Mouse (Mus musculus) gastrocnemius, postnatal 4 days (tissue): Measurements from ENCODE around the gene Dnajc19. TPM values are rescaled to one million over a fixed set of nuclear protein-coding genes. Genes with fewer than 3 reads are reported as not detected.
"Not testable (repeated sequence)": the region's sequence is repeated elsewhere in the genome, so short reads cannot be mapped to it uniquely, and the experiment has no call there.

ENCODE experiments used
- DNase-seq, 2 experiments: peaks; one replicate each; pipeline ENCODE4 v3.0.0; 2021 to 2022; ENCODE audit warnings: low spot score in 2 of 2, mixed read lengths in 2 of 2
- long read RNA-seq, 2 experiments: library from polyadenylated mRNA; stranded (forward); transcript quantifications; one replicate each; pipeline ENCODE4 v2.0.0; 2021
- total RNA-seq, 2 experiments: library from RNA; stranded (reverse); gene quantifications; 2 replicates each; pipeline ENCODE4 v1.2.3; 2021

The Dnajc19 gene
- total RNA-seq = 100 to 1,000 TPM in 1 of 2 experiments, 10 to 100 TPM in 1; 98.2 to 109 TPM
- long read RNA-seq, experiment 1, transcript Dnajc19-201 (6 exons, 2,499 nt) = minor isoform, 5 of 86 reads
- long read RNA-seq, experiment 1, transcript Dnajc19-202 (6 exons, 659 nt) = major isoform, 72 of 86 reads
- long read RNA-seq, experiment 1, partial matches to known transcripts = 0 of 86 reads
- long read RNA-seq, experiment 1, other reads (novel, unspliced or antisense) = 8 of 86 reads
- long read RNA-seq, experiment 2, transcript Dnajc19-202 (6 exons, 659 nt) = major isoform, 69 of 85 reads
- long read RNA-seq, experiment 2, partial matches to known transcripts = 0 of 85 reads
- long read RNA-seq, experiment 2, other reads (novel, unspliced or antisense) = 16 of 85 reads

DNA sequence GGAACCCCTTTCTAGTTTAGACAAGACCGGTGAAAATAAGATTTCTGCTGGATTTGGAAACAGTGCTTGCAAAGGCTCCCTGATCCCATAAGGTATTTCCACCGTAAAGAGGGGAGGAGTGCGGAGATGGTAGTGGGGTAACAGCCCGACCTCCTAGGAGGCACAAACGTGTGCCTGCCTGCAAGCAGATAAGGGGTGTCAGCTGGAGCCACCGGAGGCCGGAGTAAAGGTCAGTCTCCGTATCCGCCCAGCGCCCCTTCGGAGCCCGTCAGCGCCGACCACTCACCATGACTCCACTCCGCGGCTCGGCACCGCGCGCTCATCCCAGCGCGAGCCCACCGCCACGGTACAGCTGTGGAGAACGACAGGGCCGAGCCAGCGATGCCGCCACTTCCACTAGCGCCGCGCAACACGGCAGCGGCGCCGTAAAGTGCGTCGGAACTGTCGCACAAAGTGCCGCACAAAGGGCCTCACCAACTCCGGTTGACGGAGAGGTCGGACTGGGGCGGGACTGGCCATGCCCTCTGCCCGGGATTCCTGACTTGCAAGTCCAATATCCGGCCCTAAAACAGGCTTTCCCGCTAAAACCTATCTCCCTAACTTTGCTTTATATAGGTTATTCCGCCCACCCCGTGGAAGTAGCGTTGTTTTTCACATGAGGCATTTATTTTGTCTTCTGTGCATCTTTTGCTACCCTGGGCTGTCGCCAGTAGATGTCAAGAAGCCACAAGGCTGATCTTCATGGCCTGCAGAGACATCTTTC, at the start of gene Dnajc19:
Gene Dnajc19 (minus strand): TSS at position 422 of the 763 bp plus-strand sequence.
- DNase-seq = peak; percentile 76 to 92

DNA sequence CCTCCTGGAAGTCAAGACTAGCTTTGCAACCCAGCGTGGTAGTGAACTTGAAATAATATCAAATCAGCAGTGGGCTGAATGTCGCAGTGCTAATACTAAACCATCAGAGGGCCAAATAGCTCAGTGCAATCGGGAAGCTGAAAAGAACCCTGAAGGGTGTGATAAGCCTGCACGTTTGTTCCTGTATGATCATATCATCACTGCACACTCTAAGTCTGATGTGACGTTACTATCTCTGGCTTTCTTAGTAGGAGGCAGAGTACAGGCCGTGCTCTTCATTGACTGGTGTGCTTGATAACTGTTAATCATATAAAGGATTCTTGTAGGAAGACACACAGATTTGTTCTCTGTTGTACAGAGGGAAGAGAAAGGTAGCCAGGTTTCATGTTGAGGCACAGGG, 48.8 kb upstream of the Dnajc19 start:
- DNase-seq = no peak

DNA sequence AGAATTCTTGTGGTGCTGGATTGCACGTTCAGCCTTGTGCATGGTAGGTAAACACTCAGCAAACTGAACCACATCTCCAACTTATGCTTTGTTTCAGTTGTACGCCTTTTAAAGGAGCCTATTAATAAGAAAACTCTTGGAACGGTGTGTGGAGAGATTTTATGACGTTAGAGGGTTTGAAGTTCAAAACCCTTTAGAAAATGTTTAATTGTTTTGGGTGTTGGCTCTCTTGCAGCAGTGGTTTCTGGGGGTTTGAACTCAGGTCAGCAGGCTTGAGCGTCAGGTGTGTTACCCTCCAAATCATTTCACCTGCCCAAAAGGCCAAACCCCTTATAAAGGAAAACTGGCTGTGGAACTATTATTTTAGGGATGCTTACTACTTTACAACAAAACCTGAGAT, 40.2 kb upstream of the Dnajc19 start:
- DNase-seq = no peak

DNA sequence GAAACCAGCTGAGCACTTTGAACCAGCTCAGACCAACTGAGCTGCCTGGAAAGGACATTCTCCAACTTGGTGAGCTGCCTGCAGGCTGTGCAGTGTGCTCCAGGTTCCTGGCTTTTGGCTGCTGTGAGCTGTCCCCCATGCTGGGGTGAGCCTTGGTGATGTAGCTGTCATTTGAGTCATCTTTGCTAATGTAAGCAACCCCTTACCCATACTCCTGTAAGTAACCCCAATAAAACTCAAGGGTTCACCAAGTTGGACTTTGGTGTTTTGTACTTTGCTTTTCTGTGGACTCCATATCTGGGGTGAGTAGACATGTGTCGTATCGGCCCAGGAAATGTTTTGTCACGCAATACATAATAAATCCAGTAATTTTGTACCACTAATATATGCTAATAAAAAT, 39.7 kb upstream of the Dnajc19 start:
- no peak for DNase-seq

DNA sequence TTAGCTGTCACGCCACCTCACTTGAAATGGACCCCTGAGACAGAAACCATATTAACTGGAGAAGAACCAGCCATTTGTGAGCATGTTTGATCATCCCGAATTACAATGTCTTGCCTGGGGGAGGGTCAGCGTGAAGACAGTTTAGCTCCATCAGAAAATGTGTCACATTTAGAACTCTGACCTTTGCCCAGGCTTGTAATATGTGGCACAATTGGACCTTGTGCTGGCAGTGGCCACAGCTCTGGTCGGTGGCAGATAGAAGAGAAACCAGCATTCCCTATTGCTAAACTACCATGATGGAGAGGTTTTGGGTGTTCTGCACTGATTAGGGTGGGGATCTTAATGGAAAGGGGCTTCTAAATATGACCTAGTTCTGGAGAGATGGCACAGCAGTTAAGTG, 38.7 kb upstream of the Dnajc19 start:
- no peak for DNase-seq

DNA sequence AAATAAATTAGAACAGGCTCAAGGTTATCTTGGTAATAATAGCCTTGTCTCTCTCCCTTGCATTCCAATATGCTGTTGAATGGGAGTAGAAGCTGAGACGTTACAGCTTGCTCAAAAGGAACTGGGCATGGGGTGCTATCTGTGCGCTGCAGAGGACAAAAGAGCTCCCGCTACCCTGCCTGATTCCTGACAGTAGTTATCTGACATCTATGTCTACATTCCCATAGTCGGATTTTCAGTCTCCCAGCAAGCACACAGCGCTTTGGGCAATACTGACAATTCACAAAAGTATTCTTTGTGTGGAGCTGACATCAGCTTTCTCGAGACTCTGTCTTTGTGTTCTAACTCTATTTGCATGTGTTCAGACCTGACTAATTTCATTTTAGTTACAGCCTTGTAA, 34.7 kb upstream of the Dnajc19 start:
- no peak for DNase-seq

DNA sequence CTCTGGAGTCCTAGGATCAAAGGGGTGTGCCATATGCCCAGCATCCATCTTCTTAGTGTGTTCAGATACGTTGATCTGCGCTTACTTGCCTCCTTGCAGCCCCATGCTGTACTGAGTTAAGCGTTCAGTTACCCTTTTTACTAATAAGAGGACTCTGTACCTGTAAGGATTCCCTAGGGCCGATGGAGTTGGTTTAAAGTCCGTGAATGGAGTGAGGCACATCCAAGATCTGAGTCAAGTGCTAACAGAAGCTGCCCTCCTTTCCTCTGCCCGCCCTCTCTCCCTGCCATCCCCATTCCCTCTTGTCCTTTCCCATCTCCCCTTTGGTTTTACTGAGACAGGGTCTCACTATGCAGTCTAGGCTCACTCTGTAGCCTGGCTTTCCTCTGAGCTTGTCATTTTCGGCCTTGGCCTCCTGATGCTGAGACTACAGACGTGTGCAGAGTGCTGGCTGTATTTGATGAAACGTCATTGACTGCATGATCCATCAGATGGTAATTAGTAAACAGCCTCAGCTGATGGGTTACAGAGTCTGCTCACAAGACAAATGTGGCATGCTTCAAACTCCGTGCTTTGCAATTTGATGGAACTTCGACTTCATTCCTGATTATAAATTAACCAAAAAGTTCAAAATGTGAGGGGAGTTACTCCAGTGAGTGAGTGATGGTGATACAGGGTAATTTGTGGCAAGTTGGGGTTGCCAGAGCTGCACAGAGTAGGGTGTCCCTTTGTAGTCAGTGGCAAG, 31.0 kb upstream of the Dnajc19 start:
- no peak for DNase-seq

DNA sequence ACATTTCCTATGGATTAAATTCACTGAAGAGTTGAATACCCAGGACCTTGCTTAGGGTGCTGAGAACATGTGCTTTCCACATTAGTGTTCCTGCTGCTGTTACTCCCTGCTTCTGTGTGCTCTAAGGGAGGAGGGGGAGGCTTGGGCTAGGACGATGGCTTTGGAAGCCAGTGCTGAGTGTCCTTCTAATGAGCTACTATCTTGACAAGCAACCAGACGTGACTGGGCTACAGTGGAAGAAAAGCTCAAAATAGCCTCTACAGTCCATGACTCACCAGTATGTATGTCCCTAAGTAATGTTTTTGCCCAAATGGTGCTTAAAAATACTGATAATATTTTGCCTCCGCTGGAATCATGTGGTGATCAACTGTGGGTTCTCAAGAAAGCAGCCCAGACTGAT, 26.5 kb upstream of the Dnajc19 start:
- no peak for DNase-seq

DNA sequence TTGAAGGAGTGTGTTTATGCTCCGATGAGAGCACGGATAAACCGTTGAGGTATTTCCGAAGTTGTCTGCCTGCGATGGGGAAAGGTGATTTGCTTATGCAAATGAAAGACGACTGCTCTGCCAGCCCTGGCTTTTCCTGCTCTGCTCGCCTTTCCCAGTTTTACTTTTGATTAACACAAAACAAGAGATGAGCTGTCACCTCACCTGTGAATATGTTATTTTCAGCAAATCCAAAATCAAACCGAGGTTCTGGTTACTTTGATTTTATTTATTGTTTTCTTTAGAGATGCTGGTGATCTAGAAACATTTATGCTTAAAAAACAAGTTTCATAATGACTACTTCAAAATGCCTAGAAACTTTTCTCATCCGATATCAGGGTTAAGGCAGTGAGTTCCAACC, 25.3 kb upstream of the Dnajc19 start:
- DNase-seq = no peak

DNA sequence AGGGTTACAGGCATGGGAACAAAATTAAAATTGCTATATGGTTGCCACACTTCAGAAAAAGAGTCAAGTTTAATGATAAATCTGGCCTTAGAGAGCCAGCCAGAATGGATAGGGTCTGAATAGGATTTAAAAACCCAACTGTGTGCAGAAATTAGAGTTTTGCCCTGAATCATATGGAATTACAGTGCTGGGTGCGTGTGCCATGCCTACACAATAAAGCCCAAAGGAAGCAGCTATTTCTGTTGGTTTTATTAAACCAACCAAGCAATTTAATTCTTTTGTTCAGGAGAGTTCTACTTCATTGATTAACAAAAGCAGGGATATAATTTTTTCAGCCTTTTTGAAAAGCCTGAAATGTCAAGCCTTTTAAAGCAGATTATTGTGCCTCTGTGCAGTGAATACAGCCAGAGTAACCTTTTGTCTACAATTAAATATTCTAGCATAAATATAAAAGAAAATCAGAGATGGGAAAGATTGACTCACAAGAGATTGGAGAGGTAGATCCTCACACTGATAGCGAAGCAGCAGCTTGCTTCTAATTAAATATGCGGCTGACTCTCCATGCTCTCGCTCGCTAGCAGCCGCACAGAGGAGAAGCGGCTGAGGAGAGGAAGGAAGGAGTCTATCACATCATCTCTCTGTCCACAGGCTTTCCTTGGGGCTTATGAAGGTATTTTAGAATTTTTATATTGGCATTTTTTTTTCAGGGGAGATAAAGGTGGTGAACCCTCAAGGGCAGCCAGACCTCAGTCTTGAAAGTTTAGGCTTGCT, 23.0 kb upstream of the Dnajc19 start:
- DNase-seq = no peak

DNA sequence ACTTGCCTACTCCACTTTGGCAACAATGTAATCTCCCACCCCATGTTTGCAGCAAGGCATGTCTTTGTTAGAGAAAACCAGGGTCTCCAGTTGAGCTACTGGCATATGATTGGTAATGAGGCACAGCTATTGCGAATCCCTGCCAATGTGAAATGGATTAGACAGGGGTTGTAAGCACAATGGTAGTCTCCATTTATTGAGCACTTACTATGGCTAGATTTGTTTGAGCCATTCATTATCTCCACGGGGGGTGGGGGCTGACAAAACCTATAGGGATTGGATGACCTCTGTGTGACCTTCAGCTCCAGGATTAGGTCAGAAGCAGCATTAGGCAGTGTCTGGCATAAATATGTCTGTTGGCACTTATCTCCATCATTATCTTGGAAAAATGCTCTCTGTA, 21.8 kb upstream of the Dnajc19 start:
- no peak for DNase-seq

DNA sequence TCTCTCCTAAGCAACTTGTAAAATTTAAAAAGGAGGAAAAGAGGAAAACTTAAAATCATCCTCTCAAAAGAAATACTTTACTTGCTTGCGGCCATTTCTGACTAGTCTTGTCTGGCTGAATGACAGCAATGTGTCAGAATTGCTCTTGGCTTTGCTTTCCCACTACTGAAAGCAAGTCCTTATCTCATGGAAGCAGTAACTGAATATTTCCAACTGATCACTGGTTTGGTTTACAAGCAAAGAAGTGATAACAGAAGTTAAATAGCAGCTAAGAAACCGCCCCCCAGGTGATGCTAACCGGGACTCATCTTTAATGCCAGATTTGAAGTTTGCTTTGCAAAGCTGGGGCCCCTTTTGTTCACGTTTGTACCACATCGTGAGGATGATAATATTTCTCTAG, 2.5 kb upstream of the Dnajc19 start:
- no peak for DNase-seq

DNA sequence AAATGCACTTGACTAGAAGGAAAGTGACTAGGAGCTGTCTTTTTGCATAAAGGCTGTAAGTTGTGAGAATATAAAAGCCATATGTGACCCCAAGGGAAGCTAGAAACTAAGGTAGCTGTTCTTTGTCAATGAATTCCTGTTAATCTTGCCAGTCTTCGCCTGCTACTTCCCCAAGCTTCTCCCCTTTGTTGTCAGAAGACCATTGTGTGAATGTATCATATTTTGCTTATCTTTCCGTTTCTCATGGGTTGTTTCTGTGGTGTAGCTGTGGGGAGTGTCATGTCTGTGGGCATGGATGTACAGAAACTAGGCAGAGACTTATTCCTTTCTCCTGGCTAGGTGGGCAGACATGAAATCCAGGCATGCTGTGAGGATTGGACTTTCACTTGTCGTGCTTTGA, 808 bp upstream of the Dnajc19 start:
- DNase-seq = no peak

DNA sequence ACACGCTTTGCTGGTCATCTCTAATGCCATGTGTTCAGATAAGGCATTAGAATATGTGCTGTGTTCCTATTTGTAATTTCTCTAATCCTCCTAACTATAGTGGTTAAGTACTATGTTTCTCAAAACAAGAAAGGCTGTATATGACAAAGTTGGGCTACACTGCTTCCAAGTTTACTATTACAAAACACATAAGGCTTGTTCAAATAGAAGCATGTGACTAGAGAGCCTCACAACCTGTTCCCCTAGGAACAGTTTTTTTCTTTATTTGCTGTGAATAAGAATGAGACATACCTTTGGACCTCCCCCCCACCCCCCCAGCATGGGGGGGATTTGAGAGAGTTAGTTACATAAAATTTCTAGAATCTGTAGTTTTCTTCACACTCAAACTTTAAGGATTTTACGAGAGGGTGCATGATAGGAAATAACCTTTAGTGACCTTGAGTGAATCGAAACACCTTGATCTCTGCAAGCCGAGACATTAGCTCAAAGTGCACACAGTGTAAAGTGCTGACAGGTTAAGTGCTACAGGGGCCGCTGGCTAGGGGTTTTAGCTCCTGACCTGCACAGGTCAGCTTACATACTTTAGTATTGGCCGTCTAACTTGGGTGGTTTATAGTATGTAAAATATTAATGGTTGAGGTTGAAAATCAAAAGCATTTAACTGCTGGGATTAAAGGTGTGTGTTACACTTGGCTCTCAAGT, 4.9 kb downstream of the Dnajc19 start:
- DNase-seq = no peak

DNA sequence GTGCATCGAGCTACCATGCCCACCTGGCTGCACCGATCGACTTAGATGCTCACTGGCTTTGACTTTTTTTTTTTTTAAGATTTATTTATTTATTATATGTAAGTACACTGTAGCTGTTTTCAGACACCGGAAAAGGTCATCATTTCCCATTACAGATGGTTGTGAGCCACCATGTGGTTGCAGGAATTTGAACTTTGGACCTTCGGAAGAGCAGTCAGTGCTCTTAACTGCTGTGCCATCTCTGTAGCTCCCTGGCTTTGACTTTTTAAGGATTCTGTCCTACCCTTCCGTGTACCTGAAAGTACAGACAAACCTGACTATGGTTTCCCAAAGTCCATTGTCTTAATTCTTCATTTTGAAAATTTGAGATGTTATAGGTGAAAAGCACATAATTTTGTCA, 8.4 kb downstream of the Dnajc19 start:
- DNase-seq = no peak

DNA sequence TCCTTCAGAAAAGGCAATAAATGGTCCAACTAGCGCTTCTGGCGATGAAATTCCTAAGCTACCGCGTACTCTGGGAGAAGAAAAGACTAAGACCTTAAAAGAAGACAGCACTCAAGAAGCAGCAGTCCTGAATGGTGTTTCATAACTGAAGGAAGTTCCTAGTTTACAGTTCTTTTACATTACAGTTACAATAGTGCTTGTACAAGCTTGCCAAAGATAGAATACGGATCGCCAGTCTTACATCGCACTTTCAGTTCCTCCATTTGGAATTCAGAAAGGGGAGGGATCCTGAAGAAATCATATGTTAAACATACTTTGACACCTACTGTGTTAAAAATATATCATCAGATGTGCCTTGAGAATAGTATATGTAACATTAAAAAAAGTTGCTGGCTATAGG, 12.2 kb downstream of the Dnajc19 start:
- not testable (repeated sequence) for DNase-seq

DNA sequence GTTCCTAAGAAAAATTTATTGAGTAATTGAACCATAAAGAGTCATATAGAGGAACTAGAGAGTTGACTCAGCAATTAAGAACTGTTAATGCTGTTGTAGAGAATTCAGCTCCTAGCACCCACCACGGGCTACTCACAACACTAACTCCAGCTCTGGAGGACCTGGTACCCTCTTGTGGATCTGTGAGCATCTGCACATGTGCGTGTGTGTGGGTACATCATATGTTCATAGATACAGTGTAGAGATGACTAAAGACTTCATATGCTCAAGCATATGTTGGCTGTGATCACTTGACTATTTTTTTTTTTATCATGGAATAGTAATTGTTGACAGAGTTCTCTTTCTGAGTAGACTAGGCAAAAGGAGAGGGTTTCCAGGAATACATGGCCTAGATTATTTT, 18.8 kb downstream of the Dnajc19 start:
- no peak for DNase-seq

DNA sequence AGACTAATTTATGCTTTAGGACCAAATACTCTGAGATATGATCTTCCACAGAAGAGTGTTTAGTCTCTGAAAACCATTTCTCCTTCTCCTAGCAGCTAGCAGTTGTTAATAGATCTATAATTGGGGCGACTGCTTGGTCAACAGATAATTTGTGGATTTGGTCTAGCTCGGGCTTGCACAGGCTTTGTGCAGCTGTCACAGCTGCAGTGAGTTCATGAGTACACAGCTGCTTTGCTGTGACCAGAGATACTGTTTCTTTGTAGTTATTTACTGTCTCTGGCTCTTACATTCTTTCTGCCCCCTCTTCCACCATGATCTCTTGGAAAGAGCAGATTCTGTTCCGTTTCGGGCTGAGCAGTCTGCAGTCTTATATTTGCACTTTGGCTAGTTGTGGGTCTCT, 39.1 kb downstream of the Dnajc19 start:
- no peak for DNase-seq

DNA sequence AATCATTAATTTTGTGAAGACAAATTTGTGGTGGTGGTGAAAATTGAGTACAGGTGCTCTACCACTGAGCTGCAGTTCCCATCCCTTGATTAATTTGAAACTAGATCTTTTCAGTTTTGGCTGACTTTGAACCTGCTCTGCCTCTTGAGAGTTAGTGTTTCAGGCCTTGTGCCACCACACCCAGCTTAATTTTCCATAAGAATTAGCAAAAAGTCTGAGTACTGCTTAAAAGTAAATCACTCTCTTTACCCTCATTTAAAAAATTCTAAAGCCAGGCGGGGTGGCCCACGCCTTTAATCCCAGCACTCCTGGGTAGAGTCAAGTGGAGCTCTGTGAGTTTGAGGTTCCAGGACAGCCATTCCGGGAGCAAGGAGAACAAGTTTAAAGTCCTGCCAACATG, 45.4 kb downstream of the Dnajc19 start:
- no peak for DNase-seq

DNA sequence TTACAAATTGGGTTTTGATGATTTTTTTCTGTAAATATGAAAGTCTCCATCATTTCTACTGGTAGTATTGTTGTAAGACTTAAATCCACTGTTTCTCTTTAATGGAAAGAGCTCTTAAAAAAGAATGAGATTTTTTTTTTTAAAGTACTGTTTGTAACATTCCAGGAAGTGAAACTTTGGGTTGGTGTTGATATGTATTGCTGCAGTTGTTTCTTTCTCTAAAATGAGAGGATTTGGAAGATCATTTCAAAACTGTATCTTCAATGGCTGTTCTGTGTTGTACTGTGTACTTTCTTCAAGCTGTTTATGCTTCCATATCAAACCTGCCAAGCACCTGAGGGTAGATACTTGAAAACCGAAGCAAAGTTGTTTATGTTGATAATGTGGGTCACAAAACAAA, 46.3 kb downstream of the Dnajc19 start:
- no peak for DNase-seq
